Mouse (Mus musculus) fat pad, adult 2 months (tissue): ENCODE data around the gene Gm6460.
"Not testable (repeated sequence)": the region's sequence is repeated elsewhere in the genome, so short reads cannot be mapped to it uniquely, and the experiment has no call there.

ENCODE experiments used
- DNase-seq: peaks from one replicate; pipeline ENCODE4 v3.0.0-alpha.2; 2011; ENCODE audit warnings: low read depth, low spot score; ENCODE audit errors: extremely low read depth

Gene Gm6460

DNA sequence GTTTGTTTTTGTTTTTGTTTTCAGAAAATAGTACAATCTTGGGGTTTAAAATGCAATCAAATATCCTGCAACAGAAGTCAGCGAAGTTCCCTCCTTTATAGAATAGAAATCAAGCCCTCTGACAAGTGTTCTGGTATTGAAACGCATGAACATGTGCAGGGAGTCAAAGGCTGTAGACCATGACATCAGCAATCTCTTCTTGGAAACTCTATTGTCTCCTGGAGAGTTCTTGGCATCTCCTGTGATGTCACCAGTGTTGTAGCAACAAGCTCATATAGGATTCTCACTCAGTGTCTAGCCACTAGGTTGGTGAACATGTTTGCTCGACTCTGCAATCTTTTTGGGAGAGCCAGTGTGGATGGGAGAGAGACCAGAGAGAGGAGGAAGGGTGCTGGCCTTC lies at the start of gene Gm6460:
Gene Gm6460 (plus strand): TSS at position 301 of the 400 bp plus-strand sequence.
- not testable (repeated sequence) for DNase-seq
